Mouse (Mus musculus) gastrocnemius, postnatal 36 days (tissue): ENCODE data around the gene Notch4. TPM values are rescaled to one million over a fixed set of nuclear protein-coding genes. Genes with fewer than 3 reads are reported as not detected.

Experiments
- total RNA-seq, 2 experiments: library from RNA; stranded (reverse); gene quantifications; 2 replicates each; pipeline ENCODE4 v1.2.3; 2021

The Notch4 gene
- total RNA-seq, 2 experiments from 2014 or later = 11.0 to 14.0 TPM

Other genes with a start within 250 kb of the Notch4 start
- gene H2-Eb2, start 238.6 kb upstream of the Notch4 start, total RNA-seq = not detected
- under 1 TPM; 0.13 to 0.25 TPM for gene Btnl2, start 209.4 kb upstream of the Notch4 start, total RNA-seq
- gene Btnl1, start 187.1 kb upstream of the Notch4 start, total RNA-seq = not detected
- not detected for gene BC051142, start 165.4 kb upstream of the Notch4 start, total RNA-seq
- gene Btnl4, start 87.0 kb upstream of the Notch4 start, total RNA-seq = not detected
- not detected for gene Btnl6, start 46.9 kb upstream of the Notch4 start, total RNA-seq
- 1 to 10 TPM; 1.9 to 2.8 TPM for gene Gpsm3, start 25.5 kb downstream of the Notch4 start, total RNA-seq
- 10 to 100 TPM; 12.1 to 13.9 TPM for gene Pbx2, start 27.0 kb downstream of the Notch4 start, total RNA-seq
- gene Ager, start 33.6 kb downstream of the Notch4 start, total RNA-seq = under 1 TPM in 1 of 2 experiments, not detected in 1; 0.28 TPM
- 10 to 100 TPM; 17.3 to 18.0 TPM for gene Rnf5, start 39.4 kb downstream of the Notch4 start, total RNA-seq
- gene Agpat1, start 40.0 kb downstream of the Notch4 start, total RNA-seq = 10 to 100 TPM; 61.5 to 63.2 TPM
- gene Egfl8, start 51.7 kb downstream of the Notch4 start, total RNA-seq = 1 to 10 TPM; 1.3 to 2.6 TPM
- gene Ppt2, start 64.2 kb downstream of the Notch4 start, total RNA-seq = 10 to 100 TPM; 36.2 to 40.0 TPM
- gene Prrt1, start 65.3 kb downstream of the Notch4 start, total RNA-seq = 1 to 10 TPM in 1 of 2 experiments, under 1 TPM in 1; 0.35 to 1.5 TPM
- gene Fkbpl, start 80.5 kb downstream of the Notch4 start, total RNA-seq = 1 to 10 TPM; 6.0 to 8.2 TPM
- 1 to 10 TPM; 5.7 to 6.6 TPM for gene Atf6b, start 82.9 kb downstream of the Notch4 start, total RNA-seq
- gene Tnxb, start 106.3 kb downstream of the Notch4 start, total RNA-seq = 10 to 100 TPM; 33.8 to 37.0 TPM
- gene C4b, start 179.6 kb downstream of the Notch4 start, total RNA-seq = 1 to 10 TPM; 3.6 to 6.3 TPM
- gene Cyp21a1, start 240.3 kb downstream of the Notch4 start, total RNA-seq = not detected